Mouse (Mus musculus) erythroblast, embryonic 14.5 days (primary cell): ENCODE results near the gene Ryr2. TPM values are rescaled to one million over a fixed set of nuclear protein-coding genes. Genes with fewer than 3 reads are reported as not detected.

Experiments
- H3K27me3 ChIP-seq: 2 replicates; pipeline ENCODE4 v1.6.1; 2012; ENCODE audit warnings: inconsistent platforms; ENCODE audit not compliant: control insufficient read depth
- H3K36me3 ChIP-seq: 2 replicates; pipeline ENCODE4 v1.6.1; 2012; ENCODE audit warnings: mild to moderate bottlenecking, inconsistent platforms; ENCODE audit not compliant: control insufficient read depth
- H3K4me1 ChIP-seq: 2 replicates; pipeline ENCODE4 v1.6.1; 2012; ENCODE audit warnings: inconsistent platforms; ENCODE audit not compliant: control insufficient read depth
- H3K4me3 ChIP-seq: replicated peaks from 2 replicates; pipeline ENCODE3; 2012; ENCODE audit warnings: moderate library complexity, mild to moderate bottlenecking, inconsistent platforms
- H3K9me3 ChIP-seq: 2 replicates; pipeline ENCODE4 v1.6.1; 2012; ENCODE audit warnings: low read length, inconsistent platforms, mixed read lengths; ENCODE audit not compliant: control insufficient read depth
- GATA1 ChIP-seq: IDR thresholded peaks from 2 replicates; pipeline ENCODE4 v1.6.1; 2012; ENCODE audit warnings: low read length, inconsistent platforms, mixed read lengths
- TAL1 ChIP-seq: IDR thresholded peaks from 3 replicates; pipeline ENCODE4 v1.6.1; 2012; ENCODE audit warnings: low read length, inconsistent platforms, mixed read lengths
- polyA plus RNA-seq: library from polyadenylated mRNA; stranded (reverse); fragments of >175 nt; gene quantifications from 2 replicates; pipeline ENCODE4 v1.2.3, GENCODE M21; 2012

Ryr2 gene
- polyA plus RNA-seq, 1 experiment, result not detected

DNA sequence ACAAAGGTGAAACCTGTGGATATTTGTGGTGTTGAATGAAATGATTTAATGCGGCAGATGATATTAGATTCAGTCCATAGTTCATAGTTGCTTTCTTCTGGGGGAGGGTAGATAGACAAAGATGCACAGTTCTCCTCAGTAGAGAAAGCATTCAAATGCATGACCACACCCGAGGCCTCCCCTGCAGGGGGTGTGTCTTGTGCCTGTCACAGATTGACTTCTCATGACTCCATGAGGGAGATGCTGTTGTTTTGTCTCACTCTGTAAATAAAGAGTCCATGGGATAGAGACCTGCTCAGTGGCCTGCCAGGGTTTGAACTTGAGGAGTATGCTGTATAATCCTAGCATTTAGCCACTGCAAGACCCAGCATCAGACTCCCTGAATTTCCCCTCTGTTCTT is 194.5 kb downstream of the Ryr2 start:
- Histone ChIP-seq H3K4me1 (no peaks in the 10 kb centered on the region), H3K27me3 (no peaks in the 10 kb centered on the region)
- no peak for TF ChIP-seq TAL1
- TF ChIP-seq GATA1, result no peak

DNA sequence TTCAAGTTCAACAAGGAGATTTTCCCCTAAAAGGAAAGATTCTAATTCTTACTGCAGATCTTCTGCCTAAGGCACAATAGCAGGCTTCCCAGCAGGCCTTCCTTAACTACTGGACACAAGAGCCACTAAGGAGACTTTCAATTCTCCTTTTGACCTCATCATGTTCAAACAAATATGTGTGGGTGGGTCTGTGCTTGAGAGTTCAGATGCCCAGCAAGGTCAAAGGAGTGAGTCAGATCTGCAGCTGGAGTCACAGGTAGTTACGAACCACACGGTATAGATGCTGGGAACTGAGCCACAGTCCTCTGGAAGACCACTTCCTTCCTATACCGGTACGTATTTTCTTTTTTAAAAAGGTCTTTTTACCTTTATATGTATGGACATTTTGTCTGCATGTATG is 198.6 kb downstream of the Ryr2 start:
- TF ChIP-seq GATA1 (no peak), TAL1 (no peak)
- H3K4me1 ChIP-seq, result no peaks in the 10 kb centered on the region
- no peaks in the 10 kb centered on the region for H3K9me3 ChIP-seq
- no peaks in the 10 kb centered on the region for H3K27me3 ChIP-seq
- no peaks in the 10 kb centered on the region for H3K36me3 ChIP-seq
- no peak overlapping the region for H3K4me3 ChIP-seq

More for the DNA sequence above, 194.5 kb downstream of the Ryr2 start:
- Histone ChIP-seq H3K4me3 (no peak overlapping the region), H3K9me3 (no peaks in the 10 kb centered on the region), H3K36me3 (no peaks in the 10 kb centered on the region)

DNA sequence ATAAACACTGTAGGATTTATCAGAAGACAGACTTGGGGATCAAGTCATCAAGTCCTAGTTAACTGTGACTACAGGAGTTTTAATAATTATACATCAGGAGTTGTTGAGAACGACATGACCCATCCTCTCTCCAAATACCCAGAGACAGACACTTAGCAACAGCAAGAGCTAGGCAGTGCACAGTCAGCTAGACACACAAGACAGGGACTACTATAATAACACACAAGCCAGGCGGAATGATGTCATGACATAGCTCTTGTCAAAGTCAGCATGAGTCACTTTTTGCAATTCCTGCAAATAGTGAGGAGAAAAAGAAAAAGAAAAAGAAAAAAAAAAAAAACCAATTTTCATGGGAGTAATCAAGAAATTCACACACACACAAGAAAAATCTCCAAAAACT is 201.6 kb downstream of the Ryr2 start:
- Histone ChIP-seq H3K9me3 (no peaks in the 10 kb centered on the region), H3K4me3 (no peak overlapping the region), H3K27me3 (no peaks in the 10 kb centered on the region), H3K36me3 (no peaks in the 10 kb centered on the region), H3K4me1 (no peaks in the 10 kb centered on the region)
- TF ChIP-seq GATA1 (no peak), TAL1 (no peak)

DNA sequence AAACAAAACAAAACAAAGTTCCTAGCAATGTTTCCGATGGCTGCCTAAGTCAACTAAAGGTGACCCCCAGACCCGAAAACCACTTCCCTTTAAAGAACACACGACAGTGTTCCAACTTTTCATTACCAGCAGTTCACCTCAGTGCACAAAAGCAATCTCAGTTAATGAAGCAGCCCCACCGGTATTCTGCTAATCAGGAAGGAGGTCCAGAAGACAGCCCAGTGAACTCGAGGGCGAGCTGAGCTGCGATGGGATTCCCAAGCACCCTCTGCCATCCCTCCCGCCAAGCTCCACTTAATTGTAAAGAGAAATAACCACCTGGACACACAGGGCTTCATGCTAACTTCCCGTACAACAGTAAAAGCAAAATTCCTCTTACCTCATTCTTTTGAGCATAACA is 203.5 kb downstream of the Ryr2 start:
- H3K4me3 ChIP-seq, result no peak overlapping the region
- H3K9me3 ChIP-seq, result no peaks in the 10 kb centered on the region
- no peaks in the 10 kb centered on the region for H3K4me1 ChIP-seq
- no peak for TF ChIP-seq GATA1
- TF ChIP-seq TAL1, result no peak
- no peaks in the 10 kb centered on the region for H3K36me3 ChIP-seq
- no peaks in the 10 kb centered on the region for H3K27me3 ChIP-seq

DNA sequence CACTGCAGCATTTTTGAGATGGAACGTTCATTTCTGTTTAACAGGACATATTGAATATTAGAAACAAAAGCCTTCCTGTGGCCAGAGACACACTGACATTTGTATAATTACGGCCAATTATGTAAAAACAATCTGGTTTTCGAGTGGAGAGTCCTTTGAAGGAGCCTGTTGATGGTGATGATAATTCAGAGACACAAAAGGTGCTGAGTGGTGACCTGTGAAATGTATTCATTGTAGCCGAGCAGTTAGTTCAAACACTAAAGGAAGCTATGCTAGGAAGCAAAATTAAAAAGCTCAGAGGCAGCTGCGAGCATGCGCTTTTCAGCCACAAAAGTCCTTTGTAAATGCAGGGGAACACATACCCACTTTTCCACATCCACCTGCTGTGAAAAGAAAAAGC is 203.9 kb downstream of the Ryr2 start:
- H3K4me3 ChIP-seq, result no peak overlapping the region
- no peak for TF ChIP-seq TAL1
- TF ChIP-seq GATA1, result no peak

DNA sequence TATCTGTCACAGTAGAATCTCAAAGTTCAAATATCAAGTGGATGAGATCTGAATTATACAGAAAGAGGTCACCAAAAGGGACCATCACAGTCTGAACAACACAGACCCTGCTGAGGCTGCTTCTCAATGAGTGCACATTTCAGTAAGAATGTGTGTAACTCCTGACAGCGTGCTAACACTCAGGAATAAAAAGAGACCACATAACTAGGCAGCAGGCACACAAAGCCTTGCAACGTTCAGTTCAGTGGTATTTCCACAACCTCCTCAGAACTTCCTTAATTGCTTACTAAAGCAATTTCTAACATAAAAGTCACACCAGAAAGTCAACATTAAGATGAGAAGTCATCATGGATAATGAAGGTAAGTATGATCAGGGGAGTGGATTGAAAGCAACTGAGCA is 206.1 kb downstream of the Ryr2 start:
- Histone ChIP-seq H3K27me3 (no peaks in the 10 kb centered on the region), H3K36me3 (no peaks in the 10 kb centered on the region), H3K4me3 (no peak overlapping the region), H3K9me3 (no peaks in the 10 kb centered on the region), H3K4me1 (no peaks in the 10 kb centered on the region)
- TF ChIP-seq GATA1, result no peak
- no peak for TF ChIP-seq TAL1

More for the DNA sequence above, 203.9 kb downstream of the Ryr2 start:
- no peaks in the 10 kb centered on the region for H3K36me3 ChIP-seq
- no peaks in the 10 kb centered on the region for H3K27me3 ChIP-seq
- H3K4me1 ChIP-seq, result no peaks in the 10 kb centered on the region
- H3K9me3 ChIP-seq, result no peaks in the 10 kb centered on the region

DNA sequence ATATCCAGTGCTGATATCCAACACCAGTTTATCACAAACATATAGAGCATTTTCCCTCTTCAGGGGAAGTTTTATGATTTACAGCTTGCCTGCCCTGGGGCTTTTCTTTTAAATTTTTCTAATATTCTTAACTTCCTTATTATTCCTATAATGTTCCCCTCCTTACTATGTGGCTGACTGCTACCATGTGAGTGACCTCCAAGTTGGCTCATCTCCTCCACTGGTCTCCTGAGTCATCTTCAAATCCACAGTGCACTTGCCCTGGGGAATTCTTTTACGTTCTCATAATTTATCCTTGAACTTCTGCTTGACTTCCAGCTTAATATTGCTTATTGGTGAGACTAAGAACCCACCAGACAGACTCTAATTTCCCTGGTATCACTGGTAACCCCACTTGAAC is 211.1 kb downstream of the Ryr2 start:
- no peak for TF ChIP-seq TAL1
- TF ChIP-seq GATA1, result no peak
- no peaks in the 10 kb centered on the region for H3K27me3 ChIP-seq
- no peaks in the 10 kb centered on the region for H3K9me3 ChIP-seq
- no peak overlapping the region for H3K4me3 ChIP-seq
- H3K36me3 ChIP-seq, result no peaks in the 10 kb centered on the region
- no peaks in the 10 kb centered on the region for H3K4me1 ChIP-seq

DNA sequence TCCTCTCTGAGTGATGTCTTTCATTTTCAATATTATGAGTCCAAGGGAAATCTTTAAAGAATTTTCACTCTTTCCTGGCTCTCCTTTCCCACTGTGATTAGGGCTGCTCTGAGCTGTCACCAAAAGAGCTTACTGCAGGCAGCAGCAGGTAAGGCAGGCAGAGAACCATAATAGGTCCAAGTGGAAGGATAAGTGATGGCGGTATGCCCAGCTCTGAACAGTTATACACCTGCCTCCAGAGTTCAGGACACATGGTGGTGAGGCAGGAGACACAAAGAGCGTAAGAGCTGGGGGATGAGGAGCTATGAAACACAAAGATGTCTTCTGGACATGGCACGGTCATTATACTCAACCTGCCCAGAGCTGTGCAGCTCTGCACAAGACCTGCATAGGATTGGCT is 215.0 kb downstream of the Ryr2 start:
- H3K36me3 ChIP-seq, result no peaks in the 10 kb centered on the region
- no peak for TF ChIP-seq TAL1
- TF ChIP-seq GATA1, result no peak
- no peaks in the 10 kb centered on the region for H3K27me3 ChIP-seq
- no peak overlapping the region for H3K4me3 ChIP-seq
- H3K4me1 ChIP-seq, result no peaks in the 10 kb centered on the region
- no peaks in the 10 kb centered on the region for H3K9me3 ChIP-seq

DNA sequence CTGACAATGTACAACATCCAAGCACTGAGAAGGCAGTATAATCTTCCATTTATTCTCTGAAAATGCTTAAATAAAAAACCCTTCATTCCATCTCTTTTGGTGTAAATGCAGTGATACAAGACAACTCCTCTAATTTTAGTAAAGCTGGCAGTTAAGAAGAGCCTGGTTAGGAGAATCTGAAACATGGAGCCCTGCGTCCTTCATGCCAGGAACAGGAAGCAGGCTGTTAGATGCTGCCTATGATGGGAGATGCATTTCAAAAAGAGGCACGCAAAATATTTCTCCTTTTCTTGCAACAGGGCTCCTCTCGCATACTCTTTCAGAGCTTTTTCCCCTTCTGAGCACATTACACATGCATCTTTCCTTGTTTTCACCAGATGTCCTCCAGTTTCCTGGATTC is 215.6 kb downstream of the Ryr2 start:
- Histone ChIP-seq H3K4me3 (no peak overlapping the region), H3K36me3 (no peaks in the 10 kb centered on the region), H3K4me1 (no peaks in the 10 kb centered on the region), H3K27me3 (no peaks in the 10 kb centered on the region), H3K9me3 (no peaks in the 10 kb centered on the region)
- TF ChIP-seq TAL1 (no peak), GATA1 (no peak)

DNA sequence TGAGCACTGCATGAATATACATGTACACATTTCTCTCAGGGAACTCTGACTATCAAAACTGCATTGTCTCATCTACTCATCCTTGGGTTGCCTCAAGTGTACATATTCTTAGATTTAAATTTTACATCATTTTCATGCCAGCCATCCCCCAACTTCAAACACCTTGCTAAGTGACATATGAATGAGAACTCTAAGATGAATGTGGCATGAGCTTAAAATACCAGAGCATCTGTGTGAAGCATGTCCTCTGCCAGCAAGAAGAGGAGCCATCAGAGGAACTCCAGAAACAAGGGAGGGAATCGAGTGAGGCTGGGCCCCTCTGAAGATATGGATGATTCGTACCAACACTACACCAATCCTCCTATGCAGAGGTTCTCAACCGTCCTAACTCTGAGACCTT is 222.6 kb downstream of the Ryr2 start:
- H3K4me1 ChIP-seq, result no peaks in the 10 kb centered on the region
- H3K4me3 ChIP-seq, result no peak overlapping the region
- TF ChIP-seq TAL1, result no peak
- no peak for TF ChIP-seq GATA1
- no peaks in the 10 kb centered on the region for H3K9me3 ChIP-seq
- H3K27me3 ChIP-seq, result no peaks in the 10 kb centered on the region
- no peaks in the 10 kb centered on the region for H3K36me3 ChIP-seq
